Mouse (Mus musculus): ENCODE measurements around the gene Yipf6. TPM values are rescaled to one million over a fixed set of nuclear protein-coding genes. Genes with fewer than 3 reads are reported as not detected.
A peak's percentile ranks its signal among the peaks of the same experiment; 100 is the strongest.
"Not testable (repeated sequence)": the region's sequence is repeated elsewhere in the genome, so short reads cannot be mapped to it uniquely, and the experiment has no call there.

Yipf6 gene
- total and polyA plus RNA-seq, 3 experiments, result 12.0 to 20.6 (median 17.0) TPM

DNA sequence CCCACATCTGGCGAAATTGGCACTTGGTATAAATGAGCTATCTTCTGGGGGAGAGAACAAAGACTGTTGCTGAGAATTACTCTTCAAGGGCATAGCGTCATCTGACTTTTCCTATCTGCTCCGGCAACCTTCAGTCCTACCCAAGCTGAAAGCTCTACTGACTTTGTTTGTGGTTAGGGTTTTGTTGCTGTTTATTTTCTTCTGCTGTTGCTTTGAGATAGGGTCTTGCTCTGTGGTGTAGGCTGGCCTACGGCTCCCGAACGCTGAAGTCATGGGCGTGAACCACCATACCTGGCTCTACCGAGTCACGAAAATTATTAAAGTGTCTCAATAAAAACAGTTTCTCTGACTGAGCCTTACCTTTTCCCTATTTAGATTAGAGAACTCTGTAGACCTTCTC is 22.2 kb downstream of the Yipf6 start:
- intact Hi-C loops (cut with DNase I), result no loop called here
- H3K4me3 ChIP-seq, result no peak overlapping the region
- DNase-seq, result no peak
- H3K27ac ChIP-seq, result no peak overlapping the region
- H3K79me2 ChIP-seq (replicated peaks; ENCODE audit: control insufficient read depth, insufficient read depth, low read length), result no peaks in the 10 kb centered on the region
- WGBS, result 82% methylated on average over 9 of the region's 9 CpGs
- TF ChIP-seq POLR2A (IDR thresholded peaks at IDR 0.05; ENCODE audit: insufficient read depth, low read depth, low read length) (no peak), EP300 (IDR thresholded peaks at IDR 0.05; ENCODE audit: insufficient read depth, low read depth, low read length) (no peak), CTCF (IDR thresholded peaks at IDR 0.05) (no peak)
- H3K27me3 ChIP-seq (ENCODE audit: control insufficient read depth, insufficient read depth, low read length), result no peaks in the 10 kb centered on the region
- no peaks in the 10 kb centered on the region for H3K36me3 ChIP-seq (ENCODE audit: control insufficient read depth, insufficient read depth, low read length)
- no peak overlapping the region for H3K9ac ChIP-seq (ENCODE audit: low read depth, low read length)
- no peaks in the 10 kb centered on the region for H3K4me1 ChIP-seq (ENCODE audit: control insufficient read depth, insufficient read depth, low read length)

DNA sequence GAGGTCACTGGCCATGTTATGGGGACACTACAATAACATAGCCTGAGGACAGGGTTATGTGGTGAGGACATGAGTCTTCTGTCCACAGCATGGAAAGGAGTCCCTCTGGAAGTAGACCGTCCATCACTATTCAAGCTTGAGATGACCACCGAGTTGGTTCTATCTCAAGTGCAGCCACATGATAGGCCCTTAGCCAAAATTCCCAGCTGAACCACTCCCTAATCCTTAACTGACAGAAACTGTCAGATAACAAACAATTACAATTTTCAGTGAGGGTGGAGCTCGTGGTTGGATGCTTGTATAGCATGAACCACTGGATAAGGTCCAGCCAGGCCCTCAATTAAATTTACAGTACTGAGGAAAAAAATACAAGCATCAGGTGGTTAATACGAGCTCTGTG is 22.9 kb downstream of the Yipf6 start:
- intact Hi-C loops (cut with DNase I), result no loop called here
- H3K27ac ChIP-seq, result no peak overlapping the region

DNA sequence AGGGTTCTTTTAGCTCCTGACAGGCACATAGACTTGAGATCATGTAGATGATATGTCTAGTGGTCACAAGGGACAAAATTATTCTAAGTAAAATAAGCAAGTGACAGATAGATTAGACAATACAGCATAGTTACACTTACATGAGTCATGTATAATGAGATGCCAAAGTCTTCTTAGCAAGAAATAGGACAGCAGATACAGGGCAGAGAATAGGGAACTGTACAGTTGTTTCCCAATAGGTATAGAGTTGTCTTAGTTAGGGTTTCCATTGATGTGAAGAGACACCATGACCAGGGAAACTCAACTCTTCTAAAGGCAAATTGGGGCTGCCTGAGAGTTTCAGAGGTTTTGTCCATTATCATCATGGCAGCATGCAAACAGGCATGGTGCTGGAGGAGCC is 27.6 kb downstream of the Yipf6 start:
- Histone ChIP-seq H3K79me2 (replicated peaks; ENCODE audit: control insufficient read depth, insufficient read depth, low read length) (no peaks in the 10 kb centered on the region), H3K4me3 (no peak overlapping the region), H3K9ac (ENCODE audit: low read depth, low read length) (no peak overlapping the region), H3K27ac (no peak overlapping the region), H3K36me3 (ENCODE audit: control insufficient read depth, insufficient read depth, low read length) (no peaks in the 10 kb centered on the region), H3K27me3 (ENCODE audit: control insufficient read depth, insufficient read depth, low read length) (no peaks in the 10 kb centered on the region), H3K4me1 (ENCODE audit: control insufficient read depth, insufficient read depth, low read length) (no peaks in the 10 kb centered on the region)
- TF ChIP-seq EP300 (IDR thresholded peaks at IDR 0.05; ENCODE audit: insufficient read depth, low read depth, low read length) (no peak), POLR2A (IDR thresholded peaks at IDR 0.05; ENCODE audit: insufficient read depth, low read depth, low read length) (no peak), CTCF (IDR thresholded peaks at IDR 0.05) (no peak)
- DNase-seq, result no peak
- intact Hi-C loops (cut with DNase I), result no loop called here

More for the DNA sequence above, 22.9 kb downstream of the Yipf6 start:
- no peak for TF ChIP-seq CTCF (IDR thresholded peaks at IDR 0.05)
- TF ChIP-seq POLR2A (IDR thresholded peaks at IDR 0.05; ENCODE audit: insufficient read depth, low read depth, low read length), result no peak
- TF ChIP-seq EP300 (IDR thresholded peaks at IDR 0.05; ENCODE audit: insufficient read depth, low read depth, low read length), result no peak
- 49% methylated on average over 4 of the region's 4 CpGs for WGBS
- Histone ChIP-seq H3K9ac (ENCODE audit: low read depth, low read length) (no peak overlapping the region), H3K27me3 (ENCODE audit: control insufficient read depth, insufficient read depth, low read length) (no peaks in the 10 kb centered on the region), H3K79me2 (replicated peaks; ENCODE audit: control insufficient read depth, insufficient read depth, low read length) (no peaks in the 10 kb centered on the region), H3K4me3 (no peak overlapping the region), H3K36me3 (ENCODE audit: control insufficient read depth, insufficient read depth, low read length) (no peaks in the 10 kb centered on the region), H3K4me1 (ENCODE audit: control insufficient read depth, insufficient read depth, low read length) (no peaks in the 10 kb centered on the region)
- no peak for DNase-seq

DNA sequence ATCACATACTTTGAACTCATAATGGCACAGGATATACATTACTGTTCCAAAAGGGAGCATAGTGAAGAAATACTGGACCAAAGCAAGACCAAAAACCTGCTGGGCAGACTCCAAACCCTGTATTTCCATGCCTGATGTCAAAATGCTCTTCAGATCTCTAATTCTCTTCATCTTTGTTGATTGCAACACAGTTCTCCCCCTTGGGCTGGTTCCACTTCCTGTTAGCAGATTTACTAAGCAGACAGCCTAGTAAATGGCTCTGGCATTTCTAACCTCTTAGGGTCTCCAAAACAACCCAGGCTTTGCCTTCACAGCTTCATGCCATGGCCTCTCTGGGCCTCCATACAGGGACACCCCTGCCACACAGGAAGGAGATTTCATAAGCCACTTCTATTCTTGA is 28.4 kb downstream of the Yipf6 start:
- no peaks in the 10 kb centered on the region for H3K79me2 ChIP-seq (replicated peaks; ENCODE audit: control insufficient read depth, insufficient read depth, low read length)
- DNase-seq, result no peak
- no peak overlapping the region for H3K9ac ChIP-seq (ENCODE audit: low read depth, low read length)
- intact Hi-C loops (cut with DNase I), result no loop called here
- no peaks in the 10 kb centered on the region for H3K27me3 ChIP-seq (ENCODE audit: control insufficient read depth, insufficient read depth, low read length)
- TF ChIP-seq CTCF (IDR thresholded peaks at IDR 0.05) (no peak), EP300 (IDR thresholded peaks at IDR 0.05; ENCODE audit: insufficient read depth, low read depth, low read length) (no peak), POLR2A (IDR thresholded peaks at IDR 0.05; ENCODE audit: insufficient read depth, low read depth, low read length) (no peak)
- no peaks in the 10 kb centered on the region for H3K4me1 ChIP-seq (ENCODE audit: control insufficient read depth, insufficient read depth, low read length)
- H3K4me3 ChIP-seq, result no peak overlapping the region
- no peak overlapping the region for H3K27ac ChIP-seq
- no peaks in the 10 kb centered on the region for H3K36me3 ChIP-seq (ENCODE audit: control insufficient read depth, insufficient read depth, low read length)

DNA sequence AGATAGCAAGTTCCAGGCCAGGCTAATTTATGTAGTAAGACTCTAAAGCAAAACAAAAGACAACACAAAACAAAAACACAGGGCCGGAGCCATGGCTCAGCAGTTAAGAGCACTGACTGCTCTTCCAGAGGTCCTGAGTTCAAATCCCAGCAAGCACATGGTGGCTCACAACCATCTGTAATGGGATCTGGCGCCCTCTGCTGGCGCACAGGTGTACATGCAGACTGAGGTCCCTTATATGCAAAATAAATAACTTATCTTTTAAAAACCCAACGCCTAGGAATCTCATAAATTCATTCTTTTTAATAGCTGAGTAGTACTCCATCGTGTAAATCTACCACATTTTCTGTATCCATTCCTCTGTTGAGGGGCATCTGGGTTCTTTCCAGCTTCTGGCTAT is 50.5 kb downstream of the Yipf6 start:
- peak; percentile 69 for TF ChIP-seq CTCF (IDR thresholded peaks at IDR 0.05)
- H3K36me3 ChIP-seq (ENCODE audit: control insufficient read depth, insufficient read depth, low read length); DNase-seq; H3K27ac ChIP-seq; H3K4me1 ChIP-seq (ENCODE audit: control insufficient read depth, insufficient read depth, low read length); H3K9ac ChIP-seq (ENCODE audit: low read depth, low read length); H3K4me3 ChIP-seq; intact Hi-C loops (cut with DNase I); H3K27me3 ChIP-seq (ENCODE audit: control insufficient read depth, insufficient read depth, low read length); H3K79me2 ChIP-seq (replicated peaks; ENCODE audit: control insufficient read depth, insufficient read depth, low read length): not testable (repeated sequence)
- whole genome bisulfite sequencing, result 59% methylated on average over 5 of the region's 5 CpGs

DNA sequence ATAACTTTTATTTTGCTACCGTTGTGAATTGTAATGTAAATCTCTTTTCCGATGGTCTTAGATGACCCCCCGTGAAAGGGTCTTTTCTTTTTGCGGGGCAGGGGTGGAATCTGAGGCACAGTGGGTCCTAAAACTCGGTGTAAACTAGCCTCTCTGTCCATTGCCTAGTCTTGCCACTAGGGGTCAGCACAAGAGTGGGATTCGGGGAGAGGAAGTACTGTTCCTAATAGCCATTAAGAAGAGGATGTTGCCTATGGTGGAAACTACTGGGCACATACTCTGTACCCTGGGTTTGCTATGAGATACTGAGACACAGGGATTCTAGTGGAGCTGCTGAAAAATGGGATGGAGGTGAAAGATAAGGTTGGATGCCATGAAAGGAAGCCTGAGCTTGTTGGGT is 53.5 kb downstream of the Yipf6 start:
- DNase-seq, result peak; percentile 43 to 65
- Histone ChIP-seq H3K27me3 (ENCODE audit: control insufficient read depth, insufficient read depth, low read length) (no peaks in the 10 kb centered on the region), H3K9ac (ENCODE audit: low read depth, low read length) (no peak overlapping the region), H3K36me3 (ENCODE audit: control insufficient read depth, insufficient read depth, low read length) (no peaks in the 10 kb centered on the region), H3K27ac (no peak overlapping the region), H3K4me1 (ENCODE audit: control insufficient read depth, insufficient read depth, low read length) (peaks cover 4% of the 10 kb centered on the region), H3K4me3 (no peak overlapping the region), H3K79me2 (replicated peaks; ENCODE audit: control insufficient read depth, insufficient read depth, low read length) (no peaks in the 10 kb centered on the region)
- 32% methylated on average over 6 of the region's 6 CpGs for WGBS
- TF ChIP-seq EP300 (IDR thresholded peaks at IDR 0.05; ENCODE audit: insufficient read depth, low read depth, low read length), result peak; percentile 78; the same call in 1 of the 2 replicates
- TF ChIP-seq CTCF (IDR thresholded peaks at IDR 0.05), result peak; percentile 90
- TF ChIP-seq POLR2A (IDR thresholded peaks at IDR 0.05; ENCODE audit: insufficient read depth, low read depth, low read length), result no peak
- intact Hi-C loops (cut with DNase I), result loop anchor here (1.0 to 2.0 kb wide), 2 partner anchors 68 to 119 kb away; no protein-coding TSS in a partner anchor

Other genes starting within 250 kb of the Yipf6 start
- 1 to 10 TPM; 5.5 to 6.0 TPM for gene Ophn1, start 45.3 kb upstream of the Yipf6 start, total RNA-seq (2021)
- 4.3 and 5.5 TPM in 2 replicates for gene Ophn1, start 45.3 kb upstream of the Yipf6 start, polyA plus RNA-seq (2012; rRNA removed)
- 10 to 100 TPM; 29.2 to 32.3 TPM for gene Stard8, start 66.9 kb downstream of the Yipf6 start, total RNA-seq (2021)
- gene Stard8, start 66.9 kb downstream of the Yipf6 start, polyA plus RNA-seq (2012; rRNA removed), result 36.2 and 50.3 TPM in 2 replicates
- gene Efnb1, start 199.8 kb downstream of the Yipf6 start, total RNA-seq (2021), result 10 to 100 TPM; 20.4 to 21.2 TPM
- gene Efnb1, start 199.8 kb downstream of the Yipf6 start, polyA plus RNA-seq (2012; rRNA removed), result 16.0 and 20.6 TPM in 2 replicates

Data from heart, adult 2 months (tissue).